Mouse (Mus musculus) liver, embryonic 15.5 days (tissue): Measurements from ENCODE around the gene Tmcc3. TPM values are rescaled to one million over a fixed set of nuclear protein-coding genes. Genes with fewer than 3 reads are reported as not detected.
A peak's percentile ranks its signal among the peaks of the same experiment; 100 is the strongest.

Source experiments
- ATAC-seq: fragments of 200-750 bp; cut with Nextera tagmentation; 2 replicates; pipeline ENCODE4 v1.8.0; 2017; ENCODE audit warnings: moderate number of reproducible peaks, mild to moderate bottlenecking, moderate library complexity; ENCODE audit not compliant: insufficient read depth
- H3K27ac ChIP-seq: fragments of 300-500 bp; sonication (generic); replicated peaks from 2 replicates; pipeline ENCODE4 v1.5.1; 2015; ENCODE audit warnings: mild to moderate bottlenecking, inconsistent platforms
- H3K27me3 ChIP-seq: fragments of 300-500 bp; sonication (generic); 2 replicates; pipeline ENCODE4 v1.6.1; 2015; ENCODE audit warnings: mild to moderate bottlenecking, inconsistent platforms
- H3K36me3 ChIP-seq: fragments of 300-500 bp; sonication (generic); replicated peaks from 2 replicates; pipeline ENCODE4 v1.6.1; 2015; ENCODE audit warnings: moderate library complexity, mild to moderate bottlenecking, inconsistent platforms
- H3K4me1 ChIP-seq: fragments of 300-500 bp; sonication (generic); replicated peaks from 2 replicates; pipeline ENCODE4 v1.6.1; 2015; ENCODE audit warnings: inconsistent platforms
- H3K4me2 ChIP-seq: fragments of 300-500 bp; sonication (generic); 2 replicates; pipeline ENCODE4 v1.6.1; 2015; ENCODE audit warnings: moderate library complexity, mild to moderate bottlenecking, inconsistent platforms
- H3K4me3 ChIP-seq: fragments of 300-500 bp; sonication (generic); replicated peaks from 2 replicates; pipeline ENCODE4 v1.5.1; 2015; ENCODE audit warnings: mild to moderate bottlenecking, inconsistent platforms
- H3K9ac ChIP-seq: fragments of 300-500 bp; sonication (generic); 2 replicates; pipeline ENCODE4 v1.6.1; 2015; ENCODE audit warnings: moderate library complexity, mild to moderate bottlenecking, inconsistent platforms
- H3K9me3 ChIP-seq: fragments of 300-500 bp; sonication (generic); replicated peaks from 2 replicates; pipeline ENCODE4 v1.6.1; 2016; ENCODE audit warnings: inconsistent platforms
- WGBS: fragments of 180-500 bp; shearing (Covaris S2); methylation state at CpG from one replicate; pipeline ENCODE4 v1.1.7; 2015; ENCODE audit warnings: mixed read lengths; ENCODE audit not compliant: insufficient replicate concordance; 5-methylcytosine and 5-hydroxymethylcytosine counted together
- polyA plus RNA-seq: library from polyadenylated mRNA; unstranded; fragments of >200 nt; fragmentation: Nextera tagmentation; extraction: Ambion mirVana; gene quantifications from 2 replicates; pipeline ENCODE4 v1.2.1, GENCODE M21; 2015

The Tmcc3 gene
- polyA plus RNA-seq, 1 experiment from 2014 or later = 3.4 TPM

DNA sequence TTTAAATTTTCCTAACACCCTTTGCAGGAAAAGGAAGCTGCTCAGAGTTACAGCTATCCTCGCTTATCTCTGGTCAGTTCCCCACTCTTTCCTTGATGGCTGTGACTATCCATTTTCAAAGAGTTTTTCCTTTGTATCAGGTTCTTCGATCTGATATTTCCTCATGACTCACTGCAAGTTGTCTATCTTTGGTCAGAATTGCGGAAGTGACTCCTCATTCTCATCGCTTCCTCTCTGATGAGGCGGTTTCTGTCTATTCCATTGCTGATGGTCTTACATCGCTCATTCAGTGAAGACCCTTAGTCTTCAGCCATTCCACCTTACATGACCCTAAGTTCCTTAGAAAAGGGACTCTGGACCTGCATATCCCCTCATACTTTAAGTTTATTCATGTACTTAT, 289.3 kb downstream of the Tmcc3 start:
- Histone ChIP-seq H3K27me3 (no peaks in the 10 kb centered on the region), H3K36me3 (no peaks in the 10 kb centered on the region), H3K4me2 (no peak overlapping the region), H3K27ac (no peak overlapping the region), H3K4me3 (no peak overlapping the region), H3K9ac (no peak overlapping the region), H3K9me3 (no peaks in the 10 kb centered on the region), H3K4me1 (no peaks in the 10 kb centered on the region)
- ATAC-seq = no peak
- WGBS = 16% methylated on average over 6 of the region's 6 CpGs

DNA sequence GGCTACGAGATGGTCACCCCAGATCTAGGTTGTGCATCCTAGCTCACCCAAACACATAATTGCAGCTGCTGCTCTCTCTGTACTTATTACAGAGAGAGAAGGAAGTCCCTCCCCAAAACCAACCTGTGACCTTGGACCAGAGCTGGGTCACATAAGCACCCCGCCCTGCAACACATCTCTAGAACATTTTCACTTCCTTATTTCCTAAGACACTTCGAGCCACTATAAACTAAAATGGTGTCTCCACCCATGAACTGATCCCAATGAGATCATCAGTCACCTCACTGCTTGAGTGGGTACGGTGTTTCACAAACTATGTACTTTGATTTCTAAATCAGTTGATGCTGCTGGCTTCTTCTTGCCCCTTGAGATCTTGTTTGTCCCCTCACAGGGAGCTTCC, 293.7 kb downstream of the Tmcc3 start:
- H3K9ac ChIP-seq = no peak overlapping the region
- H3K9me3 ChIP-seq = no peaks in the 10 kb centered on the region
- no peaks in the 10 kb centered on the region for H3K36me3 ChIP-seq
- H3K27me3 ChIP-seq = no peaks in the 10 kb centered on the region
- 54% methylated on average over 4 of the region's 4 CpGs for WGBS
- no peak for ATAC-seq
- no peak overlapping the region for H3K4me3 ChIP-seq
- H3K4me2 ChIP-seq = no peak overlapping the region
- H3K4me1 ChIP-seq = no peaks in the 10 kb centered on the region
- H3K27ac ChIP-seq = no peak overlapping the region

- H3K4me2 ChIP-seq = no peak overlapping the region
- H3K27ac ChIP-seq = no peak overlapping the region
- no peak overlapping the region for H3K9ac ChIP-seq
- H3K4me3 ChIP-seq = no peak overlapping the region
- H3K4me1 ChIP-seq = no peaks in the 10 kb centered on the region
- no peaks in the 10 kb centered on the region for H3K36me3 ChIP-seq
- H3K27me3 ChIP-seq = no peaks in the 10 kb centered on the region
- no peaks in the 10 kb centered on the region for H3K9me3 ChIP-seq
- peak; percentile 44 for ATAC-seq
- WGBS = 51% methylated on average over 5 of the region's 5 CpGs
Observed at GRCm38 (mm10) chr10:94609309-94609777, 297.6 kb downstream of the Tmcc3 start.

- ATAC-seq = no peak
- H3K9me3 ChIP-seq = no peaks in the 10 kb centered on the region
- H3K27ac ChIP-seq = no peak overlapping the region
- H3K4me2 ChIP-seq = no peak overlapping the region
- no peak overlapping the region for H3K9ac ChIP-seq
- H3K27me3 ChIP-seq = no peaks in the 10 kb centered on the region
- H3K4me1 ChIP-seq = no peaks in the 10 kb centered on the region
- H3K36me3 ChIP-seq = no peaks in the 10 kb centered on the region
- WGBS = 58% methylated on average over 13 of the region's 13 CpGs
- no peak overlapping the region for H3K4me3 ChIP-seq
Observed at GRCm38 (mm10) chr10:94611228-94611968, 299.6 kb downstream of the Tmcc3 start.

DNA sequence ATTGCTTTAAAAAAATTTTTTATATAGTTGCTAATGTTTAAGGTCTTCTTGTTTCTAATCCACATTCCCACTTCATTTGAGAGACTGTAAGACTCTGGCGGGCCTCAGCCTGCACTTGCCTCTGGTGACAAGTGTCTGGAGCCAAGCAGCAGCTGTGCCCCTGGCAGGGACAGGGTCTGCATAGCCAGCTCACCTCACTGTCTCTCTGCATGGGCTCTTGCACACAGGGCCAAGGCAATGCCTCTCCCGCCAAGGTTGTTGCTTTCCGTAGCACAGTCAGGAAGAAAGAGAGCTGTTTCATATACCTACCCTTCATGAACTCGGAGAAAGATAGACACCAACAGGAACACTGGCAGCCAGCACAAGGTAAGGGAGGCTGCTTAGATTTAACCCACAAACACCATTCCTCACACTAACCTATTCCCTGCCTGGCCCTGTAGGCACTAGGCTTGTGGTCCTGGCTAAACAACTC, 300.3 kb downstream of the Tmcc3 start:
- no peaks in the 10 kb centered on the region for H3K9me3 ChIP-seq
- no peaks in the 10 kb centered on the region for H3K27me3 ChIP-seq
- WGBS = 62% methylated on average over 4 of the region's 4 CpGs
- no peaks in the 10 kb centered on the region for H3K4me1 ChIP-seq
- H3K4me2 ChIP-seq = no peak overlapping the region
- H3K9ac ChIP-seq = no peak overlapping the region
- H3K27ac ChIP-seq = no peak overlapping the region
- no peaks in the 10 kb centered on the region for H3K36me3 ChIP-seq
- no peak overlapping the region for H3K4me3 ChIP-seq
- ATAC-seq = no peak

GRCm38 (mm10) chr10:94619586-94619985, 307.8 kb downstream of the Tmcc3 start:
- Histone ChIP-seq H3K4me1 (no peaks in the 10 kb centered on the region), H3K36me3 (no peaks in the 10 kb centered on the region), H3K27ac (no peak overlapping the region), H3K4me2 (no peak overlapping the region), H3K4me3 (no peak overlapping the region), H3K27me3 (peaks cover 26% of the 10 kb centered on the region), H3K9me3 (no peaks in the 10 kb centered on the region), H3K9ac (no peak overlapping the region)
- 74% methylated on average over 5 of the region's 5 CpGs for WGBS
- no peak for ATAC-seq

GRCm38 (mm10) chr10:94620561-94620960, 308.8 kb downstream of the Tmcc3 start:
- H3K9ac ChIP-seq = no peak overlapping the region
- no peaks in the 10 kb centered on the region for H3K9me3 ChIP-seq
- WGBS = 50% methylated on average over 6 of the region's 6 CpGs
- H3K4me1 ChIP-seq = no peaks in the 10 kb centered on the region
- no peak overlapping the region for H3K4me3 ChIP-seq
- H3K36me3 ChIP-seq = no peaks in the 10 kb centered on the region
- H3K27me3 ChIP-seq = peaks cover 26% of the 10 kb centered on the region
- no peak for ATAC-seq
- H3K4me2 ChIP-seq = no peak overlapping the region
- H3K27ac ChIP-seq = no peak overlapping the region

DNA sequence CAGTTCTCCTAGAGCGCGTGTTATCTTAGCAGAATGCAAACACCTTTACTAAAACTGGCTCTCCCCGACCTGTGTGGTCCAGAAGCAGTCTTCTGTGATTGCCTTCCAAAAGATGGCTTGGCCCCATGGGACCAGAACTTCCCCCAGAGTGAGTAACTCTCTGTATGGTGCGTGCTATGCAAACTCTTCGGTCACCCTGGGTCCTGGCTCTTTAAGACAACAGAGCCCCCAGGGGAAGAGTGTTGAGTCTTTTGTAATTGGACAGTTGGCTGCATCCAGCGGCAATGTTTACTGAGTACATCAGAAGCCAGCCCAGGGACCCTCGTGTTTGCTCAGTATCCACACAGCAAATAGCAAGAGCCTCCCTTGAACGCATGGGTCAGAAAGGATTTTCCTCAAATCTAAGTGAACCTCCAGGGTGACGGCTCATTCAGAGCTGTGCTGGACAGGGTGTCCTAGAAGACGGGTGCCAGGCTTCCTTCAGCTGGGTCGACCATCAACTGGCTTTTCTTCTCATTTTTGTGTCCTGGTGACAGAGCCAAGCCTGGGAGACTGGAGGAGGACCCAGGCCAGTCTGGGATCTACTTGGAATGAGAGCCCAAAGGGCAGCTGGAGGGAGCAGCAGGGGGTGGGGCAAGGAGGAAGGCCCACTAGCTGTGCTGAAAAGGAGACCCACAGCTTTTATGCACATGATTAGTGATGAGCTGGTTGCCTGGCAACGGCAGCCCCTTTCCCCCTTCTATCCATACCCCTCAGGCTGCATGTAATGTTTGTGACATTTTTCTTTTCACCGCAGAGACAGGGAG, 309.9 kb downstream of the Tmcc3 start:
- no peaks in the 10 kb centered on the region for H3K36me3 ChIP-seq
- H3K4me3 ChIP-seq = no peak overlapping the region
- H3K9ac ChIP-seq = no peak overlapping the region
- no peaks in the 10 kb centered on the region for H3K9me3 ChIP-seq
- 15% methylated on average over 13 of the region's 13 CpGs for WGBS
- no peak for ATAC-seq
- no peak overlapping the region for H3K27ac ChIP-seq
- no peaks in the 10 kb centered on the region for H3K4me1 ChIP-seq
- no peak overlapping the region for H3K4me2 ChIP-seq
- H3K27me3 ChIP-seq = peaks cover 26% of the 10 kb centered on the region

GRCm38 (mm10) chr10:94622281-94622680, 310.5 kb downstream of the Tmcc3 start:
- 45% methylated on average over 5 of the region's 5 CpGs for WGBS
- H3K36me3 ChIP-seq = no peaks in the 10 kb centered on the region
- H3K9me3 ChIP-seq = no peaks in the 10 kb centered on the region
- H3K9ac ChIP-seq = no peak overlapping the region
- no peaks in the 10 kb centered on the region for H3K4me1 ChIP-seq
- H3K4me3 ChIP-seq = no peak overlapping the region
- no peak for ATAC-seq
- no peak overlapping the region for H3K4me2 ChIP-seq
- H3K27ac ChIP-seq = no peak overlapping the region
- peaks cover 26% of the 10 kb centered on the region for H3K27me3 ChIP-seq

GRCm38 (mm10) chr10:94622828-94623227, 311.1 kb downstream of the Tmcc3 start:
- ATAC-seq = no peak
- Histone ChIP-seq H3K27me3 (peaks cover 26% of the 10 kb centered on the region), H3K27ac (no peak overlapping the region)

GRCm38 (mm10) chr10:94623617-94624016, 311.9 kb downstream of the Tmcc3 start:
- ATAC-seq = no peak
- Histone ChIP-seq H3K36me3 (no peaks in the 10 kb centered on the region), H3K27me3 (peaks cover 26% of the 10 kb centered on the region), H3K9ac (no peak overlapping the region), H3K27ac (no peak overlapping the region), H3K9me3 (no peaks in the 10 kb centered on the region), H3K4me1 (no peaks in the 10 kb centered on the region), H3K4me2 (no peak overlapping the region), H3K4me3 (no peak overlapping the region)
- WGBS = 14% methylated on average over 10 of the region's 10 CpGs

More at GRCm38 (mm10) chr10:94622828-94623227, 311.1 kb downstream of the Tmcc3 start:
- Histone ChIP-seq H3K4me2 (no peak overlapping the region), H3K9me3 (no peaks in the 10 kb centered on the region), H3K4me3 (no peak overlapping the region), H3K9ac (no peak overlapping the region), H3K36me3 (no peaks in the 10 kb centered on the region), H3K4me1 (no peaks in the 10 kb centered on the region)
- 35% methylated on average over 9 of the region's 9 CpGs for WGBS
